Mouse (Mus musculus) thymus, adult 2 months (tissue): Measurements from ENCODE around the gene Nell1. TPM values are rescaled to one million over a fixed set of nuclear protein-coding genes. Genes with fewer than 3 reads are reported as not detected.

Experiments used
- DNase-seq: peaks from one replicate; pipeline ENCODE4 v3.0.0; 2021
- H3K27ac ChIP-seq: fragments of 200-500 bp; 2 replicates; pipeline ENCODE4 v1.5.1; 2012; ENCODE audit warnings: low read length, control low read depth; ENCODE audit not compliant: control insufficient read depth, insufficient read depth
- H3K27me3 ChIP-seq: fragments of 200-500 bp; 2 replicates; pipeline ENCODE4 v1.6.1; 2012; ENCODE audit warnings: mild to moderate bottlenecking, low read length, moderate library complexity, mixed read lengths; ENCODE audit not compliant: control insufficient read depth, insufficient read depth
- H3K36me3 ChIP-seq: fragments of 200-500 bp; 2 replicates; pipeline ENCODE4 v1.6.1; 2012; ENCODE audit warnings: mild to moderate bottlenecking, low read length, moderate library complexity; ENCODE audit not compliant: control insufficient read depth, insufficient read depth
- H3K4me1 ChIP-seq: fragments of 200-500 bp; replicated peaks from 2 replicates; pipeline ENCODE4 v1.6.1; 2012; ENCODE audit warnings: low read length; ENCODE audit not compliant: control insufficient read depth, insufficient read depth
- H3K4me3 ChIP-seq: fragments of 200-500 bp; 2 replicates; pipeline ENCODE4 v1.5.1; 2012; ENCODE audit warnings: mild to moderate bottlenecking, low read length, control low read depth, moderate library complexity; ENCODE audit not compliant: control insufficient read depth, insufficient read depth
- CTCF ChIP-seq: fragments of 200-500 bp; IDR thresholded peaks from 2 replicates; pipeline ENCODE4 v1.5.1; 2012; ENCODE audit warnings: mild to moderate bottlenecking, control low read depth, low read length, moderate library complexity, borderline replicate concordance; ENCODE audit not compliant: control insufficient read depth, poor library complexity, insufficient read depth; ENCODE audit errors: extremely low read depth
- POLR2A ChIP-seq: fragments of 200-500 bp; IDR thresholded peaks from 2 replicates; pipeline ENCODE4 v1.6.1; 2012; ENCODE audit warnings: mild to moderate bottlenecking, low read length, control low read depth, moderate library complexity; ENCODE audit not compliant: control insufficient read depth, poor library complexity, insufficient read depth; ENCODE audit errors: extremely low read depth
- WGBS: fragments of 180-500 bp; shearing (Covaris S2); methylation state at CpG from one replicate; pipeline ENCODE4 v1.1.7; 2018; 5-methylcytosine and 5-hydroxymethylcytosine counted together
- polyA plus RNA-seq: library from polyadenylated mRNA; depleted of rRNA; stranded (reverse); fragments of >200 nt; gene quantifications from 2 replicates; pipeline ENCODE4 v1.2.3, GENCODE M21; 2012

Gene Nell1
- polyA plus RNA-seq, 1 experiment = 0.07 TPM

GRCm38 (mm10) chr7:50551426-50551825, 576.8 kb downstream of the Nell1 start:
- Histone ChIP-seq H3K27ac (no peak overlapping the region), H3K36me3 (no peaks in the 10 kb centered on the region), H3K27me3 (no peaks in the 10 kb centered on the region), H3K4me1 (no peaks in the 10 kb centered on the region), H3K4me3 (no peak overlapping the region)
- DNase-seq = no peak
- TF ChIP-seq CTCF (no peak), POLR2A (no peak)
- 80% methylated on average over 4 of the region's 4 CpGs for WGBS

GRCm38 (mm10) chr7:50562708-50563107, 588.0 kb downstream of the Nell1 start:
- WGBS = 94% methylated on average over 3 of the region's 3 CpGs
- no peak for TF ChIP-seq CTCF
- no peak for TF ChIP-seq POLR2A
- Histone ChIP-seq H3K27ac (no peak overlapping the region), H3K4me3 (no peak overlapping the region), H3K27me3 (no peaks in the 10 kb centered on the region), H3K36me3 (no peaks in the 10 kb centered on the region), H3K4me1 (no peaks in the 10 kb centered on the region)
- DNase-seq = no peak

GRCm38 (mm10) chr7:50573841-50574240, 599.2 kb downstream of the Nell1 start:
- no peak for TF ChIP-seq POLR2A
- no peak for TF ChIP-seq CTCF
- Histone ChIP-seq H3K27me3 (no peaks in the 10 kb centered on the region), H3K36me3 (no peaks in the 10 kb centered on the region), H3K4me1 (no peaks in the 10 kb centered on the region), H3K4me3 (no peak overlapping the region), H3K27ac (no peak overlapping the region)
- no peak for DNase-seq
- 78% methylated on average over 7 of the region's 7 CpGs for WGBS

- WGBS = 85% methylated on average over 8 of the region's 8 CpGs
Observed at GRCm38 (mm10) chr7:50588642-50589424, 614.2 kb downstream of the Nell1 start.

GRCm38 (mm10) chr7:50598890-50599289, 624.2 kb downstream of the Nell1 start, which contains the start of gene 4933405O20Rik:
Gene 4933405O20Rik (plus strand): TSS chr7:50599190.
- TF ChIP-seq CTCF (no peak), POLR2A (no peak)
- H3K27ac ChIP-seq = no peak within 1 kb of the TSS
- no peaks in the 10 kb centered on the region for H3K27me3 ChIP-seq
- WGBS = 74% methylated on average over 3 of the region's 3 CpGs
- no peak within 1 kb of the TSS for H3K4me3 ChIP-seq
- H3K36me3 ChIP-seq = no peaks in the 10 kb centered on the region
- H3K4me1 ChIP-seq = no peaks in the 10 kb centered on the region
- no peak for DNase-seq

More at GRCm38 (mm10) chr7:50588642-50589424, 614.2 kb downstream of the Nell1 start:
- H3K27me3 ChIP-seq = no peaks in the 10 kb centered on the region
- no peak for DNase-seq
- no peaks in the 10 kb centered on the region for H3K36me3 ChIP-seq
- no peak for TF ChIP-seq CTCF
- no peak for TF ChIP-seq POLR2A
- H3K4me1 ChIP-seq = no peaks in the 10 kb centered on the region
- no peak overlapping the region for H3K27ac ChIP-seq
- H3K4me3 ChIP-seq = no peak overlapping the region

- no peaks in the 10 kb centered on the region for H3K27me3 ChIP-seq
- 91% methylated on average over 2 of the region's 2 CpGs for WGBS
- no peak for DNase-seq
Observed at GRCm38 (mm10) chr7:50614101-50614500, 639.4 kb downstream of the Nell1 start.

GRCm38 (mm10) chr7:50629186-50629585, 654.5 kb downstream of the Nell1 start:
- H3K27me3 ChIP-seq = no peaks in the 10 kb centered on the region
- H3K36me3 ChIP-seq = no peaks in the 10 kb centered on the region
- no peak for TF ChIP-seq CTCF
- no peak for TF ChIP-seq POLR2A
- 90% methylated on average over 3 of the region's 3 CpGs for WGBS
- DNase-seq = no peak
- H3K4me1 ChIP-seq = no peaks in the 10 kb centered on the region
- no peak overlapping the region for H3K27ac ChIP-seq
- no peak overlapping the region for H3K4me3 ChIP-seq

More at GRCm38 (mm10) chr7:50614101-50614500, 639.4 kb downstream of the Nell1 start:
- H3K27ac ChIP-seq = no peak overlapping the region
- H3K4me1 ChIP-seq = no peaks in the 10 kb centered on the region
- H3K4me3 ChIP-seq = no peak overlapping the region
- no peaks in the 10 kb centered on the region for H3K36me3 ChIP-seq
- TF ChIP-seq POLR2A (no peak), CTCF (no peak)
